Mouse (Mus musculus) liver, adult 2 months (tissue): ENCODE measurements around the gene Scn5a. TPM values are rescaled to one million over a fixed set of nuclear protein-coding genes. Genes with fewer than 3 reads are reported as not detected.

ENCODE experiments used
- DNase-seq: peaks from one replicate; pipeline ENCODE4 v3.0.0-alpha.2; 2011; ENCODE audit warnings: low read depth, low spot score; ENCODE audit errors: extremely low read depth
- H3K27ac ChIP-seq: fragments of 200-500 bp; replicated peaks from 2 replicates; pipeline ENCODE4 v1.5.1; 2012; ENCODE audit warnings: low read depth, mild to moderate bottlenecking, control low read depth, inconsistent platforms, low read length; ENCODE audit not compliant: insufficient read depth
- H3K27me3 ChIP-seq: fragments of 200-500 bp; 2 replicates; pipeline ENCODE4 v1.6.1; 2012; ENCODE audit warnings: mild to moderate bottlenecking, moderate library complexity, low read length, inconsistent platforms; ENCODE audit not compliant: control insufficient read depth, insufficient read depth
- H3K36me3 ChIP-seq: fragments of 200-500 bp; 2 replicates; pipeline ENCODE4 v1.6.1; 2012; ENCODE audit warnings: low read length, inconsistent platforms; ENCODE audit not compliant: control insufficient read depth, insufficient read depth
- H3K4me1 ChIP-seq: fragments of 200-500 bp; 2 replicates; pipeline ENCODE4 v1.6.1; 2011; ENCODE audit warnings: low read length; ENCODE audit not compliant: control insufficient read depth, insufficient read depth
- H3K4me3 ChIP-seq: fragments of 200-500 bp; 2 replicates; pipeline ENCODE4 v1.5.1; 2011; ENCODE audit warnings: low read depth, mild to moderate bottlenecking, control low read depth, low read length, moderate library complexity; ENCODE audit not compliant: insufficient read depth
- H3K79me2 ChIP-seq: fragments of 200-500 bp; 2 replicates; pipeline ENCODE4 v1.6.1; 2012; ENCODE audit warnings: inconsistent platforms, mild to moderate bottlenecking, low read length, moderate library complexity; ENCODE audit not compliant: control insufficient read depth, insufficient read depth
- H3K9ac ChIP-seq: fragments of 200-500 bp; 2 replicates; pipeline ENCODE4 v1.6.1; 2012; ENCODE audit warnings: low read depth, mild to moderate bottlenecking, control low read depth, inconsistent platforms, low read length
- CTCF ChIP-seq: fragments of 200-500 bp; IDR thresholded peaks from 2 replicates; pipeline ENCODE4 v1.5.1; 2011; ENCODE audit warnings: low read depth, low read length, control low read depth
- POLR2A ChIP-seq: fragments of 200-500 bp; IDR thresholded peaks from 2 replicates; pipeline ENCODE4 v1.6.1; 2011; ENCODE audit warnings: low read length, control low read depth; ENCODE audit not compliant: insufficient read depth; ENCODE audit errors: extremely low read depth
- WGBS: fragments of 180-500 bp; shearing (Covaris S2); methylation state at CpG from one replicate; pipeline ENCODE4 v1.1.7; 2018; 5-methylcytosine and 5-hydroxymethylcytosine counted together
- polyA plus RNA-seq: library from polyadenylated mRNA; depleted of rRNA; stranded (reverse); fragments of >200 nt; gene quantifications from 2 replicates; pipeline ENCODE4 v1.2.3, GENCODE M21; 2012
- total RNA-seq: library from RNA; depleted of rRNA; stranded (reverse); fragments of >200 nt; gene quantifications from 2 replicates; pipeline ENCODE4 v1.2.3, GENCODE M21; 2014

Scn5a gene
- total and polyA plus RNA-seq, 2 experiments: not detected

- Histone ChIP-seq H3K79me2 (no peaks in the 10 kb centered on the region), H3K27me3 (no peaks in the 10 kb centered on the region), H3K9ac (no peak overlapping the region), H3K27ac (no peak overlapping the region), H3K4me3 (no peak overlapping the region), H3K36me3 (no peaks in the 10 kb centered on the region), H3K4me1 (no peaks in the 10 kb centered on the region)
- TF ChIP-seq CTCF (no peak), POLR2A (no peak)
- no peak for DNase-seq
- 80% methylated on average over 12 of the region's 12 CpGs for WGBS
Observed at GRCm38 (mm10) chr9:119547528-119547927, 31.3 kb downstream of the Scn5a start.

GRCm38 (mm10) chr9:119547128-119547527 is 31.7 kb downstream of the Scn5a start:
- H3K4me3 ChIP-seq: no peak overlapping the region
- 86% methylated on average over 8 of the region's 8 CpGs for WGBS
- H3K36me3 ChIP-seq: no peaks in the 10 kb centered on the region
- no peaks in the 10 kb centered on the region for H3K4me1 ChIP-seq
- H3K27me3 ChIP-seq: no peaks in the 10 kb centered on the region
- H3K27ac ChIP-seq: no peak overlapping the region
- no peaks in the 10 kb centered on the region for H3K79me2 ChIP-seq
- no peak for DNase-seq
- no peak overlapping the region for H3K9ac ChIP-seq
- TF ChIP-seq CTCF (no peak), POLR2A (no peak)

DNA sequence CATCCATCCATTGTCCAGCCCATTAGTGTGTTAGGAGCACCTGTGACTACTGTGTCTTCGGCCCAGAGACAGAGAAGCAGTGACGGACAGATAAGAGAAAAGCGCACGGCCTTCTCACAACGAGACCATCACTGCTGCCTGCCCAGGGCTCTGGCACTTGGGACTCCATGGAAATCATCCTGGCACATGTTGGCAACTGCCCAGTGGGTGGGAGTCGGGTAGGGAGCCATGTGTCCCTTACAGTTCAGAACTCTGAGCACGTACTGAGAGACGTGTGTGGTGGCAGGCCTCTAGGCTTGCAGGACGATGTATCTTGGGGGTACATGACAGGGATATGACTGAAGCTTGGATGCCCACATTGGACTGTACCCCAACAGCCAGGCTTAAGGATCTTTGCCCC is 38.1 kb downstream of the Scn5a start:
- no peaks in the 10 kb centered on the region for H3K27me3 ChIP-seq
- DNase-seq: no peak
- no peaks in the 10 kb centered on the region for H3K36me3 ChIP-seq
- H3K4me3 ChIP-seq: no peak overlapping the region
- no peak for TF ChIP-seq CTCF
- no peak for TF ChIP-seq POLR2A
- H3K79me2 ChIP-seq: no peaks in the 10 kb centered on the region
- H3K27ac ChIP-seq: no peak overlapping the region
- WGBS: 84% methylated on average over 9 of the region's 9 CpGs
- H3K9ac ChIP-seq: no peak overlapping the region
- no peaks in the 10 kb centered on the region for H3K4me1 ChIP-seq

- Histone ChIP-seq H3K27me3 (no peaks in the 10 kb centered on the region), H3K27ac (no peak overlapping the region), H3K4me3 (no peak overlapping the region), H3K4me1 (no peaks in the 10 kb centered on the region), H3K79me2 (no peaks in the 10 kb centered on the region), H3K9ac (no peak overlapping the region), H3K36me3 (no peaks in the 10 kb centered on the region)
- TF ChIP-seq POLR2A (no peak), CTCF (no peak)
- WGBS: 65% methylated on average over 4 of the region's 4 CpGs
- no peak for DNase-seq
Observed at GRCm38 (mm10) chr9:119537823-119538222, 41.0 kb downstream of the Scn5a start.

- Histone ChIP-seq H3K27me3 (no peaks in the 10 kb centered on the region), H3K4me1 (no peaks in the 10 kb centered on the region), H3K79me2 (no peaks in the 10 kb centered on the region), H3K36me3 (no peaks in the 10 kb centered on the region), H3K9ac (no peak overlapping the region), H3K4me3 (no peak overlapping the region), H3K27ac (no peak overlapping the region)
- DNase-seq: no peak
- TF ChIP-seq POLR2A: no peak
- TF ChIP-seq CTCF: no peak
- 32% methylated on average over 10 of the region's 10 CpGs for WGBS
Observed at GRCm38 (mm10) chr9:119531684-119532417, 47.0 kb downstream of the Scn5a start.

- TF ChIP-seq CTCF (no peak), POLR2A (no peak)
Observed at GRCm38 (mm10) chr9:119524511-119524910, 54.3 kb downstream of the Scn5a start.

More at GRCm38 (mm10) chr9:119524511-119524910, 54.3 kb downstream of the Scn5a start:
- Histone ChIP-seq H3K27me3 (no peaks in the 10 kb centered on the region), H3K36me3 (no peaks in the 10 kb centered on the region), H3K27ac (no peak overlapping the region), H3K4me1 (no peaks in the 10 kb centered on the region), H3K4me3 (no peak overlapping the region), H3K9ac (no peak overlapping the region), H3K79me2 (no peaks in the 10 kb centered on the region)
- no peak for DNase-seq
- 95% methylated on average over 6 of the region's 6 CpGs for WGBS
